Mouse (Mus musculus) C2C12 (cell line): ENCODE data around the gene Chmp5.

Experiments
- CEBPB ChIP-seq: IDR thresholded peaks from one replicate; pipeline ENCODE4 v1.6.1; 2011; ENCODE audit warnings: low read depth, mild to moderate bottlenecking, control low read depth, moderate library complexity
- CTCF ChIP-seq: IDR thresholded peaks from one replicate; pipeline ENCODE4 v1.5.1; 2011; ENCODE audit not compliant: control insufficient read depth, insufficient read depth, insufficient read length
- MYOD1 ChIP-seq: IDR thresholded peaks from one replicate; pipeline ENCODE4 v1.6.1; 2011; ENCODE audit warnings: low read depth; ENCODE audit not compliant: control insufficient read depth, insufficient read length
- MYOG ChIP-seq: IDR thresholded peaks from one replicate; pipeline ENCODE4 v1.6.1; 2011; ENCODE audit not compliant: control insufficient read depth, insufficient read length; ENCODE audit errors: extremely low read depth

- TF ChIP-seq CTCF (no peak), MYOG (no peak), CEBPB (peak; percentile 63), MYOD1 (no peak)
Observed at GRCm38 (mm10) chr4:40906298-40906697, 41.9 kb upstream of the Chmp5 start.
